Mouse (Mus musculus) myocyte (in vitro differentiated cells): Measurements from ENCODE around the gene Rif1.

Experiments
- CEBPB ChIP-seq: IDR thresholded peaks from 2 replicates; pipeline ENCODE4 v1.6.1; 2011; ENCODE audit warnings: mild to moderate bottlenecking, moderate library complexity; ENCODE audit not compliant: poor library complexity, insufficient read depth, severe bottlenecking
- MAX ChIP-seq: IDR thresholded peaks from one replicate; pipeline ENCODE4 v1.6.1; 2011; ENCODE audit warnings: low read depth, mild to moderate bottlenecking, control low read depth
- MYOD1 ChIP-seq, 3 experiments: IDR thresholded peaks; one replicate each; pipeline ENCODE4 v1.6.1; 2011; ENCODE audit warnings: control low read depth in 2 of 3, low read depth in 2 of 3, mild to moderate bottlenecking in 2 of 3, moderate library complexity in 1 of 3; ENCODE audit not compliant: insufficient read length in 2 of 3, control insufficient read depth in 1 of 3
- MYOG ChIP-seq, 3 experiments: IDR thresholded peaks; one replicate each; pipeline ENCODE4 v1.6.1; 2011; ENCODE audit warnings: control low read depth in 2 of 3, low read depth in 2 of 3, mild to moderate bottlenecking in 2 of 3; ENCODE audit not compliant: insufficient read length in 2 of 3, control insufficient read depth in 1 of 3, insufficient read depth in 1 of 3
- POLR2A ChIP-seq: IDR thresholded peaks from one replicate; pipeline ENCODE4 v1.6.1; 2011; ENCODE audit warnings: low read depth, mild to moderate bottlenecking, control low read depth, moderate library complexity; ENCODE audit not compliant: insufficient read length
- REST ChIP-seq: IDR thresholded peaks from one replicate; pipeline ENCODE4 v1.6.1; 2011; ENCODE audit warnings: mild to moderate bottlenecking, control low read depth, moderate library complexity; ENCODE audit not compliant: insufficient read depth, insufficient read length
- TCF3 ChIP-seq: IDR thresholded peaks from one replicate; pipeline ENCODE4 v1.6.1; 2011; ENCODE audit warnings: low read depth, control low read depth; ENCODE audit not compliant: insufficient read length
- USF1 ChIP-seq: IDR thresholded peaks from one replicate; pipeline ENCODE4 v1.6.1; 2011; ENCODE audit warnings: low read depth, mild to moderate bottlenecking, control low read depth, moderate library complexity

DNA sequence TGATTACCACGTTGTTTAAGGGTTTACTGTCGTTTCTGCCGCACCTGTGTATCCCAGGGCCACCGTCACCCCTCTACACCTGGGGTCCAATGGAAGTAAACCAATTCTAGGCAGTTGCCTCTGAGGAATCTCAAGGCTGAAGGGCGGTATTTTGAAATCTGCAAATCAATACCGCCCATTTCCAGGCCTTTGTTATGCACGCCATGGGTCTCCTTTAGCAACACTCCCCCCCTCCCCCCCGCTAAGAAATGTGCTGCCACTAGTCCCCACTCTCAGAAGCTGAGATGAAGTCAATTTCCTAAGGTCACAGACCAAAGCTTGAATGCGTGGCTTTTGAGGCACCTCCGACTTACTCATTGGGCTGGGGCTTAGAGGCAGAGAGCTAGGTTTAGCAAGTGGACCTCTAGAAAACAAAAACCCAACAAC is 554 bp upstream of the Rif1 start:
- no peak for TF ChIP-seq CEBPB
- TF ChIP-seq POLR2A, result no peak
- TF ChIP-seq USF1, result no peak
- no peak for TF ChIP-seq TCF3
- TF ChIP-seq MYOG (IDR thresholded peaks at IDR 0.05; ENCODE audit: control insufficient read depth in 1 of 3, insufficient read depth in 1 of 3, insufficient read length in 2 of 3, low read depth in 2 of 3), result no peak
- no peak for TF ChIP-seq MYOD1 (IDR thresholded peaks at IDR 0.05; ENCODE audit: control insufficient read depth in 1 of 3, insufficient read length in 2 of 3, low read depth in 2 of 3)
- no peak for TF ChIP-seq MAX
- no peak for TF ChIP-seq REST
